Mouse (Mus musculus): ENCODE measurements around the gene Cdc37. TPM values are rescaled to one million over a fixed set of nuclear protein-coding genes. Genes with fewer than 3 reads are reported as not detected.
A peak's percentile ranks its signal among the peaks of the same experiment; 100 is the strongest.

Gene Cdc37
- total and polyA plus RNA-seq, 3 experiments: 779 to 1,631 (median 914) TPM

GRCm38 (mm10) chr9:21135329-21135890, 14.4 kb downstream of the Cdc37 start:
- Histone ChIP-seq H3K4me1 (ENCODE audit: control insufficient read depth in 1 of 2, insufficient read depth in 2 of 2, low read length in 2 of 2) (peaks cover 4 to 27% of the 10 kb centered on the region in 2 experiments), H3K4me3 (ENCODE audit: control insufficient read depth in 1 of 2, insufficient read depth in 1 of 2, low read depth in 2 of 2, low read length in 2 of 2) (no peak overlapping the region), H3K27me3 (ENCODE audit: control insufficient read depth in 1 of 2, insufficient read depth in 2 of 2, low read length in 2 of 2) (no peaks in the 10 kb centered on the region), H3K9me3 (replicated peaks; ENCODE audit: insufficient read depth, low read length) (no peaks in the 10 kb centered on the region), H3K27ac (ENCODE audit: control insufficient read depth, low read depth, low read length) (peak overlapping the region; percentile 65), H3K9ac (ENCODE audit: control insufficient read depth, low read depth, low read length, poor library complexity, severe bottlenecking) (peak overlapping the region; percentile 30), H3K79me2 (ENCODE audit: control insufficient read depth, insufficient read depth, low read length, poor library complexity) (peaks cover 5% of the 10 kb centered on the region), H3K36me3 (ENCODE audit: control insufficient read depth in 1 of 2, insufficient read depth in 2 of 2, low read length in 2 of 2) (peaks cover 18 to 23% of the 10 kb centered on the region in 2 experiments)
- peak; percentile 73 for DNase-seq (ENCODE audit: low read depth, low spot score)
- no peak for TF ChIP-seq E2F4 (IDR thresholded peaks at IDR 0.05; ENCODE audit: borderline replicate concordance, low read depth, low read length)
- TF ChIP-seq POLR2AphosphoS5 (IDR thresholded peaks at IDR 0.05; ENCODE audit: borderline replicate concordance, low read depth, low read length): no peak
- TF ChIP-seq MAX (IDR thresholded peaks at IDR 0.05; ENCODE audit: low read length): no peak
- no peak for TF ChIP-seq NRF1 (IDR thresholded peaks at IDR 0.05; ENCODE audit: insufficient read depth, low read depth, low read length, poor library complexity, severe bottlenecking)
- no peak for TF ChIP-seq UBTF (IDR thresholded peaks at IDR 0.05; ENCODE audit: borderline replicate concordance, insufficient read depth, low read depth, low read length)
- no peak for TF ChIP-seq POLR2AphosphoS2 (IDR thresholded peaks at IDR 0.05; ENCODE audit: low read length)
- no peak for TF ChIP-seq MYC (IDR thresholded peaks at IDR 0.05; ENCODE audit: low read depth, low read length)
- TF ChIP-seq KAT2A (conservative IDR thresholded peaks at IDR 0.05; ENCODE audit: low read depth, low read length): no peak
- no peak for TF ChIP-seq BHLHE40 (IDR thresholded peaks at IDR 0.05; ENCODE audit: borderline replicate concordance, low read depth, low read length)
- TF ChIP-seq TCF12 (IDR thresholded peaks at IDR 0.05; ENCODE audit: low read depth, low read length): no peak
- no peak for TF ChIP-seq EP300 (IDR thresholded peaks at IDR 0.05; ENCODE audit: low read depth in 1 of 2, low read length in 2 of 2)

- peak overlapping the region; percentile 65 for H3K27ac ChIP-seq (ENCODE audit: control insufficient read depth, low read depth, low read length)
- peak; percentile 91 for DNase-seq (ENCODE audit: low read depth, low spot score)
- no peak overlapping the region for H3K4me3 ChIP-seq (ENCODE audit: control insufficient read depth in 1 of 2, insufficient read depth in 1 of 2, low read depth in 2 of 2, low read length in 2 of 2)
- H3K27me3 ChIP-seq (ENCODE audit: control insufficient read depth in 1 of 2, insufficient read depth in 2 of 2, low read length in 2 of 2): no peaks in the 10 kb centered on the region
- H3K4me1 ChIP-seq (ENCODE audit: control insufficient read depth in 1 of 2, insufficient read depth in 2 of 2, low read length in 2 of 2): peaks cover 4 to 32% of the 10 kb centered on the region in 2 experiments
- H3K79me2 ChIP-seq (ENCODE audit: control insufficient read depth, insufficient read depth, low read length, poor library complexity): peaks cover 8% of the 10 kb centered on the region
- H3K9me3 ChIP-seq (replicated peaks; ENCODE audit: insufficient read depth, low read length): no peaks in the 10 kb centered on the region
- H3K36me3 ChIP-seq (ENCODE audit: control insufficient read depth in 1 of 2, insufficient read depth in 2 of 2, low read length in 2 of 2): peaks cover 13 to 27% of the 10 kb centered on the region in 2 experiments
- TF ChIP-seq TAL1 (IDR thresholded peaks at IDR 0.05; ENCODE audit: low read length): peak; percentile 77
- TF ChIP-seq MEF2A (IDR thresholded peaks at IDR 0.05; ENCODE audit: extremely low read depth, insufficient replicate concordance, low read depth, low read length, poor library complexity, severe bottlenecking): no peak
- no peak for TF ChIP-seq SIN3A (IDR thresholded peaks at IDR 0.05; ENCODE audit: low read length)
- no peak for TF ChIP-seq TBP (IDR thresholded peaks at IDR 0.05; ENCODE audit: low read depth, low read length)
- TF ChIP-seq POLR2AphosphoS5 (IDR thresholded peaks at IDR 0.05; ENCODE audit: borderline replicate concordance, low read depth, low read length): no peak
- no peak for TF ChIP-seq USF1 (IDR thresholded peaks at IDR 0.05; ENCODE audit: low read depth, low read length)
- no peak for TF ChIP-seq MXI1 (IDR thresholded peaks at IDR 0.05; ENCODE audit: low read depth, low read length)
- peak overlapping the region; percentile 30 for H3K9ac ChIP-seq (ENCODE audit: control insufficient read depth, low read depth, low read length, poor library complexity, severe bottlenecking)
Observed at GRCm38 (mm10) chr9:21134595-21135328, 15.0 kb downstream of the Cdc37 start.
